Mouse (Mus musculus) embryonic facial prominence, embryonic 15.5 days (tissue): Measurements from ENCODE around the gene Mrrf. TPM values are rescaled to one million over a fixed set of nuclear protein-coding genes. Genes with fewer than 3 reads are reported as not detected.

Experiments used
- ATAC-seq: fragments of 200-750 bp; cut with Nextera tagmentation; 2 replicates; pipeline ENCODE4 v1.8.0; 2017; ENCODE audit warnings: low read depth, moderate TSS enrichment; ENCODE audit not compliant: insufficient number of reproducible peaks, low FRiP score, low TSS enrichment
- H3K27ac ChIP-seq: fragments of 300-500 bp; sonication (generic); replicated peaks from 2 replicates; pipeline ENCODE4 v1.5.1; 2015; ENCODE audit warnings: mild to moderate bottlenecking, inconsistent platforms
- H3K27me3 ChIP-seq: fragments of 300-500 bp; sonication (generic); 2 replicates; pipeline ENCODE4 v1.6.1; 2015; ENCODE audit warnings: inconsistent platforms
- H3K36me3 ChIP-seq: fragments of 300-500 bp; sonication (generic); 2 replicates; pipeline ENCODE4 v1.6.1; 2015; ENCODE audit warnings: mild to moderate bottlenecking, inconsistent platforms
- H3K4me1 ChIP-seq: fragments of 300-500 bp; sonication (generic); 2 replicates; pipeline ENCODE4 v1.6.1; 2015; ENCODE audit warnings: inconsistent platforms
- H3K4me2 ChIP-seq: fragments of 300-500 bp; sonication (generic); replicated peaks from 2 replicates; pipeline ENCODE4 v1.6.1; 2015; ENCODE audit warnings: mild to moderate bottlenecking, inconsistent platforms
- H3K4me3 ChIP-seq: fragments of 300-500 bp; sonication (generic); replicated peaks from 2 replicates; pipeline ENCODE4 v1.5.1; 2015; ENCODE audit warnings: mild to moderate bottlenecking, inconsistent platforms
- H3K9ac ChIP-seq: fragments of 300-500 bp; sonication (generic); 2 replicates; pipeline ENCODE4 v1.6.1; 2015; ENCODE audit warnings: inconsistent platforms
- H3K9me3 ChIP-seq: fragments of 300-500 bp; sonication (generic); replicated peaks from 2 replicates; pipeline ENCODE4 v1.6.1; 2016; ENCODE audit warnings: inconsistent platforms
- WGBS: fragments of 180-500 bp; shearing (Covaris S2); methylation state at CpG from one replicate; pipeline ENCODE4 v1.1.7; 2015; 5-methylcytosine and 5-hydroxymethylcytosine counted together
- polyA plus RNA-seq: library from polyadenylated mRNA; unstranded; fragments of >200 nt; fragmentation: Nextera tagmentation; extraction: Ambion mirVana; gene quantifications from 2 replicates; pipeline ENCODE4 v1.2.1, GENCODE M21; 2015

The Mrrf gene
- polyA plus RNA-seq: 21.5 and 29.7 TPM in 2 replicates

DNA sequence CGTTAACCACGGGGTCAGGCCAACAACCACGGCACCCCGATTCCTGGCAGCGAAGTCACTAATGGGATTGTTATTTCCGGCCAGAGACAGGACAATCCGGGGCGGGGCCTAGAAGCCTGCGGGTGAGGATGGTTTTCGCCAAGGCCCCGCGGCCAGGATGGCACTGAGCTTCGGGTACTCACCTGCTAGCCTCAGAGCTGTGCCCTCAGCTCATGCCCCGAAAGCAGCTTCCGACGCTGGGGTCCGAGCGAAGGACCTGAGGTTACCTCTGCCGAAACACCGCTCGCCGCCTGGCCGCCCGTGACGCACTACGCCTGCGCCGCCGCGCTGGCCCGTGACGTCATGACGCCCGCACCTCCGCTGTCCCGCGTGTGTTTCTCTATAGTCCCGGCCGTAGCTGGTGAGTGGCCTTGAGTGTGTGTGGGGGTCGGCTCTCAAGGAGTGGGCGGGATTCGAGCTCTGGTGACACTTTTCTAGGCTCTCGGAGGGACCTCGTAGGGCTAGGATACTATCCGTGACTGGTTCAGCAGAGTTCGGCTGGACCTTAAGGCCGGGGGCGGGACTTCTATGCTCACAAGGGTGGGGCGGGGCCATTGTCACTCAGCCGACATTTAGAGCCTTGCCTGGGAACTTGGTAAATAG lies at the start of gene Mrrf, which contains the start of gene Rbm18:
Mrrf (plus strand) TSS at position 90 of the 642 bp plus-strand sequence.
Rbm18 (minus strand) TSS at position 474 of the 642 bp plus-strand sequence.
- Histone ChIP-seq H3K36me3 (peaks cover 22% of the 10 kb centered on the region), H3K9ac (peak within 1 kb of the TSS; percentile 71), H3K4me1 (peaks cover 15% of the 10 kb centered on the region), H3K27me3 (no peaks in the 10 kb centered on the region), H3K4me2 (peak within 1 kb of the TSS; percentile 61), H3K9me3 (no peaks in the 10 kb centered on the region), H3K27ac (peak within 1 kb of the TSS; percentile 87), H3K4me3 (peak within 1 kb of the TSS; percentile 74)
- WGBS: under 1% methylated on average over 50 of the region's 50 CpGs
- peak; percentile 96 for ATAC-seq

GRCm38 (mm10) chr2:36089190-36089589 lies 47.0 kb upstream of the Mrrf start:
- no peak overlapping the region for H3K9ac ChIP-seq
- H3K27me3 ChIP-seq: peaks cover 66% of the 10 kb centered on the region
- H3K36me3 ChIP-seq: no peaks in the 10 kb centered on the region
- no peak for ATAC-seq
- H3K27ac ChIP-seq: no peak overlapping the region
- H3K4me3 ChIP-seq: no peak overlapping the region
- no peaks in the 10 kb centered on the region for H3K9me3 ChIP-seq
- WGBS: 43% methylated on average over 3 of the region's 3 CpGs
- no peak overlapping the region for H3K4me2 ChIP-seq
- H3K4me1 ChIP-seq: peaks cover 35% of the 10 kb centered on the region

DNA sequence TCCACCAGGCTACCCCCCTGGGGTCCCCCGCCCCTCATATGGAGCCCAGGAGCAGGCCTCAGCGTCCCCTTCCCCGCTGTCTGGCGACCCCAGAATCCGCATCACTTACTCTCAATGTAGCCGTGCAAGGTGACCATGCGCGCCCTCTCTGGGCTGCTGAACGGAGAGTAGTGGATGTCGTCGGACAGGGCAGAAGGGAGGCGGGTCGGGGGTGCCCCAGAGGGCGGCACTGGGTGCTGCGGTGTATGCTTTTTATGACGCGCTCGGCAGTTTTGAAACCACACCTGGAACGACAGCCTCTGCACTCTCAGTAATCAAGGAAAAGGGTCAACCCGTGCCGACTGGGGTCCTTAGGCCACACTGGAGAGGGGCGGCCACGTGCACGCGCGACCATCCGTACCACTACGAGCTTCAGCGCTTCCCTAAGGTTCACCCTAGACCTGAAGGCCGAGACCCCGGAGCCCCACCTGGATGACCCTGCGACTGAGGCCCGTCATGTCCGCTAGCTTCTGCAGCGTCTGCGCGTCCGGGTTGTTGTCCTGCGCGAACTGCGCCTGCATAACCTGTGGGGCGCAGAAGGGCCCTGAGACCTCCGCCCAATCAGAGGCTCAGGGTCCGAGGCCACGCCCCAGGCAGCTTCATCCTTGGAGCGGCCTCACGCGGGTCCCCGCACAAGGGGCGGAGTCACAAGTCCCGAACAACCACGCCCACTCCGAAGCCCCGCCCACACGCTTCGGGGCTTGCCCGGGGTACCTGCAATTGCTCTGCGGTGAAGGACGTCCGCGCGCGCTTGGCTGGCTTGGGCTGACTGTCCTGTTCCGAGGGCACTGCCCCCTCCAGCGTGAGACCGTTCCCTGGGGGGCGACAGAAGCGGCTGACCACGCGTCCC lies 45.1 kb upstream of the Mrrf start:
- Histone ChIP-seq H3K27ac (no peak overlapping the region), H3K27me3 (peaks cover 85% of the 10 kb centered on the region), H3K9me3 (no peaks in the 10 kb centered on the region), H3K4me2 (peak overlapping the region; percentile 81), H3K9ac (no peak overlapping the region), H3K4me1 (peaks cover 27% of the 10 kb centered on the region), H3K36me3 (no peaks in the 10 kb centered on the region), H3K4me3 (peak overlapping the region; percentile 43)
- WGBS: 5% methylated on average over 70 of the region's 70 CpGs
- ATAC-seq: peak; percentile 67

DNA sequence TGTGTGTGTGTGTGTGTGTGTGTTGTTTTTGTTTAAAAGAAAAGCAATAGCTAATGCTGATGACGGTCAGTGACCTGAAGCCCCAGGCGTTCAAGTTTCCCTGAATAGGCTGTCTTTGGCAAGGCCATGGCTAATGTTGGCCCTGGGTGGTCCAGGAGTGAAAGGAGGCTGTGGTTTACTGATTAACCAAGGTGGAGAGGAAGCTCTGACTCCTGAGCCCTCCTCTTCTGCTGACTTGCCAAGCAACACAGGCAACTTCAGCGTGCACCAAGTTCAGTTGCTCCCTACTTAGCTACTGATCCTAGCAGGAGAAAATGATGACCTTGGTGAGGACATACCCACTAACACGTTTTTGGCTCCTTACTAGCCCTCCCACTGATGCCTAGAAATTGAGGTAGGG lies 43.4 kb upstream of the Mrrf start:
- H3K27ac ChIP-seq: no peak overlapping the region
- H3K36me3 ChIP-seq: no peaks in the 10 kb centered on the region
- no peak for ATAC-seq
- no peak overlapping the region for H3K4me2 ChIP-seq
- H3K9me3 ChIP-seq: no peaks in the 10 kb centered on the region
- peaks cover 33% of the 10 kb centered on the region for H3K4me1 ChIP-seq
- peaks cover 93% of the 10 kb centered on the region for H3K27me3 ChIP-seq
- 15% methylated on average over 4 of the region's 4 CpGs for WGBS
- H3K4me3 ChIP-seq: no peak overlapping the region
- no peak overlapping the region for H3K9ac ChIP-seq

- H3K4me2 ChIP-seq: no peak overlapping the region
- no peak overlapping the region for H3K9ac ChIP-seq
- H3K36me3 ChIP-seq: no peaks in the 10 kb centered on the region
- H3K9me3 ChIP-seq: no peaks in the 10 kb centered on the region
- H3K27me3 ChIP-seq: peaks cover 99% of the 10 kb centered on the region
- H3K27ac ChIP-seq: no peak overlapping the region
- ATAC-seq: no peak
- 34% methylated on average over 7 of the region's 7 CpGs for WGBS
- no peak overlapping the region for H3K4me3 ChIP-seq
- peaks cover 37% of the 10 kb centered on the region for H3K4me1 ChIP-seq
Observed at GRCm38 (mm10) chr2:36093301-36093700, 42.9 kb upstream of the Mrrf start.

DNA sequence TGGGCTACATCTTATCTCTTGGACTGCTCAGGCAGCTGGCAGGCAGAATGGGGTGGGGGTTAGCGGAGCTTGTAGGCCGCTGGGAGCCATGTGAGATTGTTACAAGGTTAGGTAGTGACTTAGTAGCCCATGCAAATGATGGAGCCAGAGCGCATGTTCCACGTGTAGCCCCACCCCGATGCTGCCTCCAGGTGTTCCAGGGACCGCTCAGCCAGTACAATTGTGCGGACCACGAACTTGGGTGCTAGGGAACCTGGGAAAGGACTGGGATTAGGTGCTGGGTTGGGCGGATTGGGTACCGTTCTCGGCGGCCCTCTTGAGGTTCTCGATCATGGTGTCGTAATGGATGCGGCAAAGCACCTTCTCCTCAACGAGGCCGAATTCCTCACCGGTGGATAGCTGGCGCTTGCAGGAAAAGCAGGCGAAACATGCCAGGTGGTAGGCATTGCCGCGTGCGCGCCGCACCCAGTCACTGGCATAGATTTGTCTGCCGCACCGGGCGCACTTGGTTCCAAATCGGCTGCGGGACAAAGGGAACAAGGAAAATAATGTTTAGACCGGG lies 42.2 kb upstream of the Mrrf start:
- H3K4me2 ChIP-seq: no peak overlapping the region
- no peak overlapping the region for H3K27ac ChIP-seq
- no peak overlapping the region for H3K9ac ChIP-seq
- H3K9me3 ChIP-seq: no peaks in the 10 kb centered on the region
- peaks cover 99% of the 10 kb centered on the region for H3K27me3 ChIP-seq
- peaks cover 38% of the 10 kb centered on the region for H3K4me1 ChIP-seq
- ATAC-seq: no peak
- H3K36me3 ChIP-seq: no peaks in the 10 kb centered on the region
- H3K4me3 ChIP-seq: no peak overlapping the region
- 12% methylated on average over 31 of the region's 31 CpGs for WGBS

GRCm38 (mm10) chr2:36097129-36097815 lies 38.9 kb upstream of the Mrrf start:
- Histone ChIP-seq H3K27me3 (peaks cover 94% of the 10 kb centered on the region), H3K4me3 (no peak overlapping the region)

GRCm38 (mm10) chr2:36098021-36098420 lies 38.2 kb upstream of the Mrrf start:
- H3K4me1 ChIP-seq: peaks cover 31% of the 10 kb centered on the region
- H3K9ac ChIP-seq: no peak overlapping the region
- H3K9me3 ChIP-seq: no peaks in the 10 kb centered on the region
- no peak for ATAC-seq
- WGBS: 15% methylated on average over 5 of the region's 5 CpGs
- H3K4me2 ChIP-seq: no peak overlapping the region
- H3K27me3 ChIP-seq: peaks cover 95% of the 10 kb centered on the region
- H3K36me3 ChIP-seq: no peaks in the 10 kb centered on the region
- H3K27ac ChIP-seq: no peak overlapping the region
- no peak overlapping the region for H3K4me3 ChIP-seq

More at GRCm38 (mm10) chr2:36097129-36097815, 38.9 kb upstream of the Mrrf start:
- Histone ChIP-seq H3K9me3 (no peaks in the 10 kb centered on the region), H3K4me2 (no peak overlapping the region), H3K4me1 (peaks cover 28% of the 10 kb centered on the region), H3K9ac (no peak overlapping the region), H3K36me3 (no peaks in the 10 kb centered on the region), H3K27ac (no peak overlapping the region)
- ATAC-seq: no peak
- WGBS: 15% methylated on average over 18 of the region's 18 CpGs

DNA sequence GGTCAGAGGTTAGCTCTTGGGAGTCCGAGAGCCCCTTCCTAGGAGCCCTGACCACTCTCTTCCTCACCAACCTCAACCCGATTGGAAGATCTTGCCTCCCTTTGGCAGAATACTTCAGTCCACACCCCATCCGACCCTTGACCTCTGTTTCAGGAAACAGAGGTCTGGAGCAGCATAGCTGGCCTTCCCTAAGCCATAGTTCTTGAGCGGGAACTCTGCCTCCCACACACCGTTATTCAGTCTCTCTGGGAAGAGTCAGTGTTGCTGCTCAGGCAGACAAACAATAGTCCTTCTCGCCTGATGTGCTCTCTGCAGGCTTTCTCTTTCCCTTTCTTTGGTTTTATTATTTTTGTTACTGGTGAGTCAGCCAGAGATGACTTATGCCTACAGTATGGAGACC lies 36.5 kb upstream of the Mrrf start:
- Histone ChIP-seq H3K4me3 (no peak overlapping the region), H3K27ac (no peak overlapping the region), H3K9me3 (no peaks in the 10 kb centered on the region), H3K9ac (no peak overlapping the region), H3K27me3 (peaks cover 93% of the 10 kb centered on the region), H3K36me3 (no peaks in the 10 kb centered on the region), H3K4me1 (peaks cover 42% of the 10 kb centered on the region), H3K4me2 (no peak overlapping the region)
- no peak for ATAC-seq
- WGBS: 25% methylated on average over 6 of the region's 6 CpGs

DNA sequence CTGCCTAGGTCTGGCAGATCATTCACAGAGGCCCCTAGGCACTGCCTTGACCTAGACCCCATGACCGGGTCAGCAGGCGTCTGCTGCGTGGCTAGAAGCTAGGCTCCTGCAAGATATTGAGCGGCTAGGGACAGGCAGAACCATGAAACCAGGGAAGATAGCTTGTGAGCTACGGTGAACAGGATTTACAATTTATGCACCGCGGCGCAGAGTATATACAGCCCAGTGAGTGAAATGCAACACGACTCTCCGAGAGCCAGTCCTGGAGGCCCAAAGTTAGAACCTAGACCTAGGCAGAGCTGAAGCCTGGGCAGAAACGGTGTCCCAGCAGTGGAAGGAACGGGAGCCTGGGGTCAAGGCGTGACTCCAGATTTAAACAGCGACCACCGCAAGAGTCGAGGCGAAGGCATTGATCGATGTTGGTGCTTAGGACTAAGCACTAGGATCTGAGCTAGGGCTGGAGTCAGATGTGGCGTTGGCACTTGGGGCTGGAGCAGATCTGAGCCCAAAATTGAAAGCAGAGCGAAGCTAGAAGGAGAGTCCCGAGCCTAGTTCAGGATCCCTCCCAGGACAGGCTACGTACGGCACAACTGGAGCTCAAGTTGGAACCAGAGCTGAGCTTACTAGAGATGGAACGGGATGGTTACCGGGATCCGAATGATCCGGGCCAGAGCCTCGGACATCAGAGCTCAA lies 34.2 kb upstream of the Mrrf start:
- no peak overlapping the region for H3K27ac ChIP-seq

More for the DNA sequence above, 34.2 kb upstream of the Mrrf start:
- H3K4me2 ChIP-seq: peak overlapping the region; percentile 64
- no peak for ATAC-seq
- no peak overlapping the region for H3K9ac ChIP-seq
- H3K4me1 ChIP-seq: peaks cover 53% of the 10 kb centered on the region
- WGBS: 9% methylated on average over 28 of the region's 28 CpGs
- peaks cover 93% of the 10 kb centered on the region for H3K27me3 ChIP-seq
- no peaks in the 10 kb centered on the region for H3K36me3 ChIP-seq
- no peaks in the 10 kb centered on the region for H3K9me3 ChIP-seq
- peak overlapping the region; percentile 55 for H3K4me3 ChIP-seq
